Comparison of ENCODE assay signal across 8 mouse cellular contexts in genomic region chr10:63022541-63023120, GRCm38 (mm10). TPM values are rescaled to one million over a fixed set of nuclear protein-coding genes. Genes with fewer than 3 reads are reported as not detected.
A peak's percentile ranks its signal among the peaks of the same experiment; 100 is the strongest.
DNase-seq lines count a peak whose midpoint lies in the region; ATAC-seq and TF ChIP-seq lines count a peak whose summit lies in the region.

No protein-coding gene starts in this region.

- under 1% methylated on average over 27 of the region's 27 CpGs for WGBS in hindbrain, embryonic 16.5 days
- under 1% methylated on average over 27 of the region's 27 CpGs for WGBS in midbrain, embryonic 14.5 days

- no peak for ATAC-seq in hindbrain, embryonic 16.5 days
- no peak for ATAC-seq in midbrain, embryonic 14.5 days (ENCODE audit: low FRiP score, low TSS enrichment)
- ATAC-seq in megakaryocyte progenitor cell, adult 5-6 weeks (replicated peaks; ENCODE audit: poor library complexity), result no peak

- H3K4me3 ChIP-seq in left cerebral cortex, adult 2 months, result peak overlapping the region; percentile 85
- peak overlapping the region; percentile 79 for H3K4me3 ChIP-seq in hindbrain, embryonic 16.5 days (ENCODE audit: low read length)
- peak overlapping the region; percentile 94 for H3K4me3 ChIP-seq in midbrain, embryonic 14.5 days (replicated peaks; ENCODE audit: low read depth, low read length)

- no peaks in the 10 kb centered on the region for H3K36me3 ChIP-seq in hindbrain, embryonic 16.5 days (ENCODE audit: control insufficient read depth, insufficient read depth, low read length)
- peaks cover 4% of the 10 kb centered on the region for H3K36me3 ChIP-seq in midbrain, embryonic 14.5 days (ENCODE audit: control insufficient read depth, insufficient read depth, low read length)

- H3K4me1 ChIP-seq in hindbrain, embryonic 16.5 days (ENCODE audit: control insufficient read depth, insufficient read depth, low read depth, low read length), result peaks cover 40% of the 10 kb centered on the region
- H3K4me1 ChIP-seq in midbrain, embryonic 14.5 days (ENCODE audit: control insufficient read depth, insufficient read depth, low read length), result peaks cover 58% of the 10 kb centered on the region

- H3K27ac ChIP-seq in left cerebral cortex, adult 2 months, result peak overlapping the region; percentile 100
- peak overlapping the region; percentile 100 for H3K27ac ChIP-seq in hindbrain, embryonic 16.5 days (ENCODE audit: low read depth, low read length)
- peak overlapping the region; percentile 100 for H3K27ac ChIP-seq in midbrain, embryonic 14.5 days (replicated peaks; ENCODE audit: low read depth, low read length)

- peak overlapping the region; percentile 99 for H3K9ac ChIP-seq in hindbrain, embryonic 16.5 days (ENCODE audit: low read depth, low read length)
- peak overlapping the region; percentile 100 for H3K9ac ChIP-seq in midbrain, embryonic 14.5 days (replicated peaks; ENCODE audit: low read length)

- DNase-seq in left cerebral cortex, adult 2 months (ENCODE audit: extremely low spot score in 1 of 2, low spot score in 2 of 2), result no peak
- DNase-seq in left cerebral cortex, adult 8-10 months (ENCODE audit: low spot score in 2 of 2), result no peak
- DNase-seq in c-Kit-negative CD71-positive TER-119-positive erythroid progenitor cells, embryonic 14.5 days (ENCODE audit: low read depth, low spot score), result peak; percentile 16
- DNase-seq in midbrain, embryonic 14.5 days, result peak; percentile 49
- DNase-seq in cerebellum, adult 11-12 months, result no peak
- no peak for DNase-seq in Muller cell, postnatal 12 days (ENCODE audit: inconsistent ontology term)

- H3K9me3 ChIP-seq in hindbrain, embryonic 16.5 days (ENCODE audit: control insufficient read depth, low read length), result no peaks in the 10 kb centered on the region
- H3K9me3 ChIP-seq in midbrain, embryonic 14.5 days (ENCODE audit: control insufficient read depth, low read length), result no peaks in the 10 kb centered on the region

- H3K27me3 ChIP-seq in hindbrain, embryonic 16.5 days (replicated peaks; ENCODE audit: control insufficient read depth, insufficient read depth, low read length), result no peaks in the 10 kb centered on the region
- H3K27me3 ChIP-seq in midbrain, embryonic 14.5 days (ENCODE audit: control insufficient read depth, insufficient read depth, low read length), result no peaks in the 10 kb centered on the region

- peak overlapping the region; percentile 76 for H3K4me2 ChIP-seq in hindbrain, embryonic 16.5 days (ENCODE audit: low read length)
- peak overlapping the region; percentile 83 for H3K4me2 ChIP-seq in midbrain, embryonic 14.5 days (ENCODE audit: low read length)

- no peak for TF ChIP-seq CTCF in left cerebral cortex, adult 2 months (IDR thresholded peaks at IDR 0.05)

- intact Hi-C loops in left cerebral cortex, adult 2 months (cut with DNase I), result loop anchor here (1.0 to 10.0 kb wide), 7 partner anchors 42 to 535 kb away; partner anchors contain the start of genes Dnajc12, Herc4, Rufy2 and Sirt1

RNA-seq across cellular contexts. Expression of gene Hnrnph3, which starts 1.4 kb away (rescaled TPM):
- 10 to 100 TPM; 51.7 to 56.9 TPM for total RNA-seq in left cerebral cortex, adult 2 months (2021)
- total RNA-seq in left cerebral cortex, adult 8-10 months (2022), result 10 to 100 TPM; 45.0 to 55.4 (median 47.2) TPM
- 114 and 121 TPM in 2 replicates for polyA plus RNA-seq in hindbrain, embryonic 16.5 days (2015; fragmentation: Nextera tagmentation; extraction: Ambion mirVana)
- 101 TPM in 2 replicates for polyA plus RNA-seq in midbrain, embryonic 14.5 days (2014; fragmentation: Nextera tagmentation; extraction: Ambion mirVana)
- 20.2 and 28.5 TPM in 2 replicates for total RNA-seq in megakaryocyte progenitor cell, adult 5-6 weeks (2015)
- 23.9 and 51.9 TPM in 2 replicates for total RNA-seq in megakaryocyte progenitor cell, adult 5-6 weeks (2017)

RNA-seq across cellular contexts. Expression of gene Pbld2, which starts 1.5 kb away (rescaled TPM):
- total RNA-seq in left cerebral cortex, adult 2 months (2021), result 1 to 10 TPM; 2.7 to 3.3 TPM
- total RNA-seq in left cerebral cortex, adult 8-10 months (2022), result 1 to 10 TPM; 1.7 to 3.4 (median 2.6) TPM
- 0.68 and 0.94 TPM in 2 replicates for polyA plus RNA-seq in hindbrain, embryonic 16.5 days (2015; fragmentation: Nextera tagmentation; extraction: Ambion mirVana)
- 0.79 and 0.89 TPM in 2 replicates for polyA plus RNA-seq in midbrain, embryonic 14.5 days (2014; fragmentation: Nextera tagmentation; extraction: Ambion mirVana)
- 0.66 TPM in 1 of 2 replicates, not detected in the other for total RNA-seq in megakaryocyte progenitor cell, adult 5-6 weeks (2015)
- not detected in 2 replicates for total RNA-seq in megakaryocyte progenitor cell, adult 5-6 weeks (2017)

RNA-seq across cellular contexts. Expression of gene Pbld1, which starts 37.3 kb away (rescaled TPM):
- total RNA-seq in left cerebral cortex, adult 2 months (2021), result under 1 TPM; 0.23 to 0.66 TPM
- total RNA-seq in left cerebral cortex, adult 8-10 months (2022), result under 1 TPM in 3 of 4 experiments, not detected in 1; 0.14 to 0.91 (median 0.30) TPM
- 0.44 and 0.75 TPM in 2 replicates for polyA plus RNA-seq in hindbrain, embryonic 16.5 days (2015; fragmentation: Nextera tagmentation; extraction: Ambion mirVana)
- polyA plus RNA-seq in midbrain, embryonic 14.5 days (2014; fragmentation: Nextera tagmentation; extraction: Ambion mirVana), result 0.58 and 0.93 TPM in 2 replicates
- total RNA-seq in megakaryocyte progenitor cell, adult 5-6 weeks (2015), result 0.27 and 0.32 TPM in 2 replicates
- 0.17 TPM in 1 of 2 replicates, not detected in the other for total RNA-seq in megakaryocyte progenitor cell, adult 5-6 weeks (2017)

RNA-seq across cellular contexts. Expression of gene Rufy2, which starts 42.6 kb away (rescaled TPM):
- total RNA-seq in left cerebral cortex, adult 2 months (2021), result 10 to 100 TPM; 91.8 to 97.3 TPM
- total RNA-seq in left cerebral cortex, adult 8-10 months (2022), result 100 to 1,000 TPM in 1 of 4 experiments, 10 to 100 TPM in 3; 87.2 to 102 (median 93.0) TPM
- 53.9 and 68.0 TPM in 2 replicates for polyA plus RNA-seq in hindbrain, embryonic 16.5 days (2015; fragmentation: Nextera tagmentation; extraction: Ambion mirVana)
- polyA plus RNA-seq in midbrain, embryonic 14.5 days (2014; fragmentation: Nextera tagmentation; extraction: Ambion mirVana), result 59.9 and 60.3 TPM in 2 replicates
- total RNA-seq in megakaryocyte progenitor cell, adult 5-6 weeks (2015), result 5.1 and 5.6 TPM in 2 replicates
- total RNA-seq in megakaryocyte progenitor cell, adult 5-6 weeks (2017), result 6.0 and 6.5 TPM in 2 replicates

Comparison
In these comparisons a context has a peak if more than half of its experiments do, and no peak if none do; other contexts are left out.
1. DNase-seq: peak in c-Kit-negative CD71-positive TER-119-positive erythroid progenitor cells, embryonic 14.5 days (single experiment) and midbrain, embryonic 14.5 days (single experiment); none in left cerebral cortex, adult 2 months (0 of 2), left cerebral cortex, adult 8-10 months (0 of 2), cerebellum, adult 11-12 months (single experiment) and Muller cell, postnatal 12 days (single experiment).
2. Peak in every context shown above with its lines, with median percentiles within 50 percentile points of each other: H3K27ac ChIP-seq and H3K4me3 ChIP-seq.